Mouse (Mus musculus): ENCODE measurements around the gene Foxf2.

The Foxf2 gene

DNA sequence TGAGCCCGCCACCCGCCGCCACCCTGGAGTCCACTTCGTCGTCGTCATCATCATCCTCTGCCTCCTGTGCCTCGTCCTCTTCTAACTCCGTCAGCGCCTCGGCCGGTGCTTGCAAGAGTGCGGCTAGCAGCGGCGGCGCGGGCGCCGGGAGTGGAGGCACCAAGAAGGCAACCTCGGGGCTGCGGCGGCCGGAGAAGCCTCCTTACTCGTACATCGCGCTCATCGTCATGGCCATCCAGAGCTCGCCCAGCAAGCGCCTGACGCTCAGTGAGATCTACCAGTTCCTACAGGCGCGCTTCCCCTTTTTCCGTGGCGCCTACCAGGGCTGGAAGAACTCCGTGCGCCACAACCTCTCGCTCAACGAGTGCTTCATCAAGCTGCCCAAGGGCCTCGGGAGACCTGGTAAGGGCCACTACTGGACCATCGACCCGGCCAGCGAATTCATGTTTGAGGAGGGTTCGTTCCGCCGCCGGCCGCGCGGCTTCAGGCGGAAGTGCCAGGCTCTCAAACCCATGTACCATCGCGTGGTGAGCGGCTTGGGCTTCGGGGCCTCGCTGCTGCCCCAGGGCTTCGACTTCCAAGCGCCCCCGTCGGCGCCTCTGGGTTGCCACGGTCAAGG is 676 bp downstream of the Foxf2 start:
- DNase-seq: no peak

DNA sequence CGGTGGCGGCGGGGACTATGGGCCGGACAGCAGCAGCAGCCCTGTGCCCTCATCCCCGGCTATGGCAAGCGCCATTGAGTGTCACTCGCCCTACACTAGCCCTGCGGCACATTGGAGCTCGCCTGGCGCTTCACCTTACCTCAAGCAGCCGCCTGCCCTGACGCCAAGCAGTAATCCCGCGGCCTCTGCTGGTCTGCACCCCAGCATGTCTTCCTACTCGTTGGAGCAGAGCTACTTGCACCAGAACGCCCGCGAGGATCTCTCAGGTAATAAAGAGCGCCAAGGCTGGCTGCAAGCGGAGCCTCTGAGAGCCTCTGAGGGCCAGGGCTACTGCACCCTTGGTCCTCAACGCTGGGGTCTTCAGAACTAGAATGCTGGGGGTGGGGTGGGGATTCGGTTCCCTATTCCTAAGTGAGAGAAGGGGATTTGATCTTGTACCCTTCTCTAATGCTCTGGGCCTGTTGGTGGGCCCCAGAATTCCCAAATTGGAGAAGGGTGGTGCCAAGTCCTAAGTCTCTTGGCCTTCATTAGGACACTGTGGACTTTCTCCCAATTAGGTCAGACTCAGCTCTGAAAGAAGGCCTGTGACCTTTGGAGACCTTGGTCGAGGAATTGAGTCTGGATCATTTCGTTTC is 1.5 kb downstream of the Foxf2 start:
- no peak for DNase-seq

DNA sequence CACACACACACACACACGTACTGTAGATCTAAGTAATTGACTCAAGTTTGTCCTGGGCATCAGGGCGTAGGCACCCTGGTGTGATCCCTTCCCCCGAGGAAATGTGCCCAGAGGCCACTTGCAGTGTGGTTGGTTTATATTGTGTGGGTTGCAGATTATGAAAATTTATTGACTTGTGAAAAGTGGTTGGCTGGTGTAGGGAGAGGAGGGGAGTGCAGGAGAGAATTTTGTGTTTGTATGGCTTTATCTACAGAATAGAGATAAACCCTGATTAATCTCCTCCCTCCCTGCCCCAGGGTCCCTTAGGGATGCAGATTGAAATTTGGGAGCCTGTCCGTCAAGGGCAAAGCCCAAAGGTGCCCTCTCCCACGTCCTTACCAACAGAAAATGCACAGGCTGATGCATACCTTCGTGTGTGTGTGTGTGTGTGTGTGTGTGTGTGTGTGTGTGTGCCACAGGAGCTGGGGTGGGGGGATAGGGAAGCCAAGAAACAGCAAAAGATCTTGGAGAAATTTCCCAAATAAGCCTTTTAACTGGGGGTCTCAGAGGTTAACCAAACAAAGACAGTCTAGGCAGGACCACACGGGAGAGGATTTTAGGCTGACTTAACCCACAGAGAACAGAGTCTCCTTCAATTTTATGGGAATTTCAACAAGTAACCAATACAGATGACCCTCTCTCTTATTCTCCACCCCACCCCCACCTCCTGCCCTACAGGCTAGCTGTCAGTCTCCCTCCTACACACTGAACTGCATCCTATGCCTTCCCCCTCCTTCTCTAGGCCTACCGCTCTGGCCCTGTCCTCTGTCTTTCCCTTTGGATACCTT is 2.5 kb downstream of the Foxf2 start:
- DNase-seq: no peak

DNA sequence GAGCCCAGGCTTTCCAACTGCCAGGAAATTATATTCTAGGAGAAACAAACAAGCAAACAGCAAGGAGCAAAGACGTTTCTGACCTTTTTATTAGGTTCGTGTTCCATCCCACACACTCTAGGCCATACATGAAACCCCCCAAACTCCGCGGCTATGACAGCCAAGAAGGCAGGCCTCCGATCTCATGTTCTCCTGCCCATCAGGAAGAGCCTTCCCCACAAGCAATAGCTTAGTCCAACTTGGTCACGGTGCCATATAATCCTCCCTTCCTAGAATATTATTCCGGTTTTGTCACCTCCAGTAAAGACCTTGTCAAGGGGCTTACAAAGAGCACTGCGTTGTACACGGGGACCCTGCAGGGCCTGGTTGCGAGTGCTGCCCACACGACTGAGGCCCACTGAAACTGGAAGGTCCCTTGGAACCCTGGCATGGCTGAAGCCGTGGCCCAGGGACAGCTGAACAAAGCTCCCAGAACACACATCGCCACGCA is 3.1 kb downstream of the Foxf2 start:
- no peak for DNase-seq

DNA sequence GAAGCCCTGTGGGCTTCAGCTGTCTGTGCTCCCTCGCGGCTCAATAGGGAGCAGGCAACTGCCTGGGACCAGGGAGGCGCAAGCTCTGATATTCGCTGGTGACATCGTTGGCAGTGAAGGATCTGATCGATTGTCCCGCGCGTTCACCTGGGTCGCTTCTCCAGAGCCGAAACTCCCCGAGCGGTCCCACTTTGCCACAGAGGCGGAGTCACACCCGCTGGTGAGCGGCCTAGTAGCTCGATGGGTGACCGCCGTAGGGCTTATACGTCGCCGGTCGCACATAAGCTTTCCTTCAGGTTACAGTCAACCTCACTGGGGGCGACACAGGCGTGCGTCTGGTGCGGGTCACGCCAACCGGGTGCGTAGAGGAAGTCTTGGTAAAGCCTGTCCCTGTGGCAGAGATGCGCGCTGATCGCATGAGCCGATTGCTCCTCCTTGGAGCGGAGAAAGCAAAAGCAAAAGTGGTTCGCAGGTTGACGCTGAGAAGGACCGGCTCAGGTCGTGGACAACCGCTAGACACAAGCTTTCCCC is 3.8 kb downstream of the Foxf2 start:
- DNase-seq: no peak

DNA sequence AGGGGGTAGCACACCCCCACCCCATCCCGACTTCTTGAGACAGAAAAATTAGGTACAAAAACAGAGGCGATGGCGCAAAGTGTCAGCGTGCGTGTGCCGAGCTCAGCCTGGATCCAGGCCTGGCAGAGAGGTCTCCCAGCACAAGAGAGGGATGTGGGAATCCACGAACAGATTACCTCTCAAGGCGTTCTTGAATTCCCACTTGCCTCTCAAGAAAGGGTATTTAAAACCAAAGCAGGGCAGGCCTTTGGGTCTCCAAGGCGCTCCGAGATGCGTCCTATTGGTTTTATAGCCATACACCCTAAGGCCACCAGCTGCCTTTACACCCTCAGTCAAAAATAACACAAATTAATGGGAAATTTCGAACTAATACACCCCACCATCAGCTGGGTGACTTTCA is 4.4 kb downstream of the Foxf2 start:
- DNase-seq: no peak

DNA sequence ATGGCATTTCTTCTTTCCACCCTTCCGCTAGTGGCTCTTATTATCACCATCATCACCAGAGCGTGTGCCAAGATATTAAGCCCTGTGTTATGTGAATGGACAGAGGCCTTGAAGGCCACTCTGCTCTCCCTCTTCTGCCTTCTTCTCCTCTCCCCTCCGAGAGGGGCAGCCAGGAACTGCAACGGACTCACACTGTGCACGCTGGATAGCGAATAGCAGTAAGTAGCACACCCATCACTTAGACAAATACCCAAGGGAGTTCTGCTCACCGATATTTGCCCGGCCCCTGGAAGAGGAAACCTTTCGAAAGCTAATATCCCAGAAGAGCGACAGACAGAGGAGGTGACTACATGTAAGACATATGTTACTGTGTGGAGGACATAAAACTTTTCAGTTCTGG is 4.9 kb downstream of the Foxf2 start:
- DNase-seq: no peak

DNA sequence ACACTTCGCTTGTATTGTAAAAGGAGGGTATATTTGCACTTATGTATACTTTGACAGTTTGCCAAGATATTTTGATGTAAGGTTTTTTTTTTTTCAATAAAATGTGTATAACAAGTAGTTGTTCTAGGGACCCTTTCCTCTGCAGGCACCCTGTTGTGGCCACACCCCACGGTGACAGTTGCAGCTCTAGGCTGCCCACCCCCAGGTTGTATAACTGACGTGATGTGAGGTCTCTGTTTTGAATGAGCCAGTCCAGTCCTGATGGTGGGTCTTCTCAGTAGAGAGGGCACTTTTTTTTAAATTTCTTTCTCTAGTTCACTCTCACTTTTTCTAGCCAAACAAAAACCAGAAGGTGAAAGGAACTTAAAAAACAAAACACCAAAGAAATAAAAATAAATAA is 5.7 kb downstream of the Foxf2 start:
- DNase-seq: no peak

DNA sequence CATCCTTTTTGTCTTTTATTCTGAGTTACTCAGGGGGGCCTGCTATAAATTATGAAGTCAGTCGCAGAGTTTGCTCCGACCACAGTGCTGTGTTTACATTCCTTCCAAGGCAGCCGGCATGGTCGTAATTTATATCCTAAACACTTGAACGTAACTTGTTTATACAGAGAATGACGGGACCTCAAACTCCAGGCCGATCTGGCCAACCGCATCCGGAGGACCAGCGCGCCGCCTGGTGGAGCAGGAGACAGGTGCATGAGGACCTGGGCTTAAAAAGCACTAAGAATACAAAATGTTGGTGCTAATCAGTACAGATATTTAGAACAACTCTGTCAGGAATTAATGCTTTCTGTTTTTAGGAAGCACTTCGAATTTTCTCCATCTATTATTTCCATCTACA is 6.8 kb downstream of the Foxf2 start:
- DNase-seq: no peak

DNA sequence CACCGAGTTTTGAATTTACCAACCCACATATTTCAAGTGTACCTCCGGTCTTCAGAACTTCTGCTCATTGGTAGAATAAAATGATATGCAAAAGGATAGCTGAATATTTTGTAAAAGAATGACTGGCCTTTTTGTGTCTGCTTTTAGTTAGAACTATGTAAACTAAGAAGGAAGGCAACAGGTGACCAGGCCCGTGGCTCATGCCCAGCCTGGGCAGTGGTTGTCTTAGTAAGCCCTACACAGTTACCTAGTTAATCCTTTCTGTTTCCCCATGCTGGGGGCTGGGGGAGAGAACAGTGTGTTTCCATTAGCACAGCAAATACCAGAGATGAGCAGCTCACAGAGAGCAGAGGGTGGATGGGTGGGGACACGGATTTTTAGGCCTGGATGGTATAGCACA is 7.6 kb downstream of the Foxf2 start:
- DNase-seq: no peak

DNA sequence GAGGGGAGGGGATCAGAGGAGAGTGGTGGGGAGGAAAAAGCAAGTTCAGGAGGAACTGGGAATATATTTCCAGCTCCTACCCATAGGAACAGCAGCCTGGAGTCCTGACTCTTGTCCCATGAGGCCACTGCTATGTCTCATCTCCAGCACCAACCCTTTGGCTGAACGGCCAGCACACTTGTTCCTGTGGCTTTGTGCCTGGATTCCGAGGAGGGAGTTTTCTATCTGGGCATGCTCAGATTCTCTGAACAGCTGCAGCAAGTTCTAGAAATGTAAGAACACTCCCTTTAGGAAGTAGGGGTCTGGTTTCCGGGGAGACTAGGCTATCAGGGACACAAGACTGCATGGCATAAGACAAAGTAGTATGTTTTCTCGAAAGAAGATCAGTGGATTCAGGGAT is 9.9 kb downstream of the Foxf2 start:
- DNase-seq: no peak

DNA sequence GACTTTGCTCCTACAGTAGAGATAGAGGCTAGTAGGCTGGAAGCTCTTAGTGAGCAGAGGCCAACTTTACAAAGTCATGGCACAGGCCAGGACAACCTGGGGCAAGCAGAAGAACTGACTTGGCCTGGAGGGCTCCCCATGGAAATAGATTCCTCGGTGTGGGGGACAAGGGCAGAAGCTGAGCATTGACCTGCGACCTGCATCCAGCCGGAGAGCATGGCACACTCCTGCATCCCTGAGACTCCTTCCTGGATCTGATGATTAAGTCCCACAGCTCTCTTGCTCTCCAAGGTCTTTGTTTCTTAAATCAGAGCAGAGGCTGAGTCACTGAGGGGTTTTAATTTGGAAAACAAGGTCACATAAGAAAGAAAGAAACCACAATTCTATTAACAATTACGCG is 15.9 kb downstream of the Foxf2 start:
- DNase-seq: no peak

DNA sequence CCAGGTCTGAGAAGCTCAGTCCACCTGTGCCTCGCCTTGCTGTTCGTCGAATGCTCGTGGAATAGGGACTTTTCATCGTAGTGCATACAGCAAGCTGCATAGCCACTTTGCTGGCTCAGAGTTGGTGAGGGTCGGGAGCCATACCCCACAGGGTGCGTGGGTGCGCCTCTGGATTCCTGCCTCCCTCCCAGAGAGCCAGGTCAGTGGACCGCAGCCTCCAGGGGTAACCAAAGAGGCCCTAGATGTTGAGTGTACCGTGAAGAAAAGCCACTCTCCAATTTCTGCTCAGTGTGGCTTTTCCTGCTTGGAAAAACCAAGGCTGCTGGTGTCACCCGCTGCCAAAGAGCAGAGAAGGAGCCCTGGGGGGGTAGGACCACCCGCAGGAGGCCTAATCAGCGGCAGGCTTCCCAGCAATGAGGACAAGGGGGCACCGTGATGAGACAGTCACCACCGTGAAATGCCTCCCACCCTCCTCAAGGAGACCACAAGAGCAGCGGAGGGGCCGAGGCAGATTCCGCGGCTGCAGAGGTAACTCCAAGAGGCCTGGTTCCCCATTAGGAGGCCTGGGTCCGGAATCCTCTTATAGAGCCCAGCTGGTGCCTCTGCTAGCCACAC is 26.6 kb downstream of the Foxf2 start:
- no peak for DNase-seq

DNA sequence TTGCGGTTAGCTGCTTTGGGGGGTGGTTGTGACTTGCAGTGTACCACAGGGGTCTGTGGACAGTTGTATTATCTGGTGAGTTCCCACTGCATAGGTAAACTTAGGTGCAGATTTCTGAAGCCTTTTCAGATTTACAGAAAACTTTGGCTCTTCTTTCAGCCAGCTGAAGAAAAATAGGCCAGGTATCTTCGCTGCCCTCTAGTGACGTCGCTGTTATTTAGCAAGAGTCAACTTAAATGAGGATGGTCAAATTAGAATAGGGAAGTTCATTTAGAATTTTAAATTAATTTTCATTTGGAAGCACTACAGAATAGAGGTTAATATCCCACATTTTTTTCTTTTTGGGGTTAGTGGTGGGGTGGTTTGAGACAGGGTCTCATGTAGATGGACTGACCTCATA is 30.6 kb downstream of the Foxf2 start:
- no peak for DNase-seq

DNA sequence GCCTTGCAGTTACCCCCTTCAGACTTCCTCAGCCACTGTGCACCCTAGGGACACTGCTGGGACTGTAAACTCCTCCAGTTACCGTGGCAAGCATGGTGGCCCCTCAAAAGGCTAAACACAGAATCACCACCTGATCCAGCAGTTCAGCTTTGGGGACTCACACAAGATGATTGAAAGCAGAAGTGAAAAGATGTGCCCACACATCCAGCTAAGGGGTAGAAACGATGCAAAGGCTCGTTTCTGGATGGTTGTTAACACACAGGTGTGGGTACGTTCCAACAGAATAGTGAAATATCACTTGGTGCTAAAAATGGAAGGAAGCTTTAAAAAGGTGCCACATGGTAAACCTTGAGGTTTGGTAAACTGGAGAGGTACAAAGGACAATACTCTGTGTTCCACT is 32.6 kb downstream of the Foxf2 start:
- no peak for DNase-seq

DNA sequence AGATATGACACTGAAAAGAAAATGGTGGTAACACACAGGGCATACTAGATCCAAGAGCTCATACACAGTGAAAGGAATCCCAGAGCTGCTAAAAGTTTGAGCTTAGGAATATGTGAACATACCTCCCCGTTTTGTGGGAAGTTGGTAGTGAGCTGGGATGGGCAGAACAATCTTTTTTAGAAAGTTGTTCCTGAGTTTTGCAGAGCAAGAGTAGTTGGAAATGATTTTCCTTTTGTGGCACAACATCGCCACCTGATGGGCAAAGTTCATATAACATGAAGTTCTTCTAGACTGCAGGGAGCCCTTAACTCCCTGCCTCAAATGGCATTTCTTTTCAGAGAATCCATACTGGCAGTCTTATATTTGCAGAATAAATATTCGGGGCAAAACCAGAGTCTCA is 33.3 kb downstream of the Foxf2 start:
- DNase-seq: peak; percentile 5

DNA sequence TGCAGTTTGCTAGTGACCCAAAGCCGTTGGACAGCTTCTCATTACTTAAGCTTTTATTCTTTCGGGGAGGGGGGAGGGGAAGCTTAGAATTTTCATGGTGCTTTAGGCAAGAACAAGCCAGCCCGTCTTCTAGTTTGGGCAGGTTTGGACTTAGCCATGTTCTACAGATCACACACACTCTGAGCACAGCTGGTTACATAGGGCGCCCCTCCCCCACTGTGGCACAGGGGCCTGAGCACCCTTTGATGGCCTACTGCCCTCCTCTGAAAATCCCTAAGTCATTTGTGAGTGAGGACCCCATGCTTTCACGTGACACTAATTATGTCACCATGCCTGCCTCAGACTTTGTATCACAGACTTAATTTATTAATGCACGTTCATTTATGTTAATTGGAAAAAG is 35.6 kb downstream of the Foxf2 start:
- DNase-seq: no peak

DNA sequence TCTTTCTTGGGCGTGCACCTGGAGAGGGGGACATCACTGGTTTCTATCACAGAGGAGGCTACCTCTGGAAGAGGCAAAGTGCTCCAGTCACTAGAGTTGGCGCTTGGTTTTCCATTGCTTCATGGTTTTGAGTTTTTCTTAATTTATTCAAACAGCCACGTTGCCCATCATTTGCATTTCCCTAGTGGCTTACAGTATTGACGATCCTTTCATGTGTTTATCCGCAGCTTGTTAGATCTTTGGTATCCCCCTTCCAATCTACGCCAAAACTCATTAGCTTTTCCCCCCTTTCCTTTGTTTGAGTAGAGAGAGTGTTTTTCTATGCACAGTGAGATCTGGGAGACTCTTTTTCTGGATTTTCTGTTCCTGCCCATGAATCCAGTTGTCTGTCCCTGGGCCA is 39.8 kb downstream of the Foxf2 start:
- DNase-seq: no peak

DNA sequence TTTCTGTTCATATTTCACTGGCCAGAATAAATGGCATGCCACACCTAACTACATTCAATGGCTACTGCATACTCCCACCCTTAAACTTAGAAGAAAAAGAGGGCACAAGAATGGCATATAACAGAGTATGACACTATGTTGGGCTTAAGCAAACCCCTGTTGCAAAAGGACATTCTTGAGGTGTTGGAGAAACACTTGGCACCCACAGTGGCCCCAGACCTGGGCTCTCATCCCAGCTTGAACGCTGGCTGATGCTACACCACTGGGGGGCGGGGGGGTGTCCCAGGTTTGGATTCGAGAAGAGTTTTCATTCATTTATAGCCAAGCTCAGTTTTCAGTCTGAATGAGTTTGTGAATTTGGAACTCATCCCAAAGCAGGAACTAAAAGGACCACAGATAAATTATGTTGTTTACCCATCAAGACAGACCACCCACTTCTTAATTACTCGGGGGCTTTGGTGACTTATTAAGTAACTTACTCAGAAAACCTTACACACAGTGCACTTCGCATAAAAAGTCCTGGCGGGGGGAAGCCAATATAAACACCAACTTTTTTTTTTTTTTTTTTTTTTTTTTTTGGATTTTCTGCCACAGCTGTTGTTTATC is 42.4 kb downstream of the Foxf2 start:
- no peak for DNase-seq

DNA sequence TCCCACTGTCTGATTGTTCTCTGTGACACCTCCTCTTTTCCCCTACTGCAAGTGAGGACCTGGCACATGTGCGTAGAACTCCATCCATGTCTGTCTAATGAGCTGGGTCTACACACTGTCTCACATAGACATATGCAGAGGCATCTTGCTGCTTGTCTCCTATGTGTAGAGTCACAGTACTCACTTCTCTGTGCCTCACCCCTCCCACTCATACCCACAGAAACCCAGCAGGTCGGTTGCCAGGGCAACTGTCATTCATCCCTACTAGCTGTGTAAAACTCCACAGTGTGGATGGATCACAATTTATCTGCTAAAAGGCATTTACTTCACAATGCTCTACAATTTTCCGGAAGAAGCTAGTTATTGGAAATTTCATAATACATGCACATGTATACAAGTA is 46.5 kb downstream of the Foxf2 start:
- DNase-seq: no peak
